Mouse (Mus musculus): ENCODE data around the gene Sez6l. TPM values are rescaled to one million over a fixed set of nuclear protein-coding genes. Genes with fewer than 3 reads are reported as not detected.
A peak's percentile ranks its signal among the peaks of the same experiment; 100 is the strongest.

Gene Sez6l
- polyA plus RNA-seq, 1 experiment from 2014 or later, result 0.08 TPM

GRCm38 (mm10) chr5:112382641-112383330, 194.2 kb downstream of the Sez6l start:
- 50% methylated on average over 17 of the region's 17 CpGs for WGBS
- Histone ChIP-seq H3K27ac (peak overlapping the region; percentile 37; the same call in 1 of the 2 replicates), H3K9ac (replicated peaks) (no peak overlapping the region), H3K4me3 (replicated peaks) (no peak overlapping the region), H3K4me1 (replicated peaks) (0 out of 2 replicates have a peak, but pooled peaks cover 7% of the 10 kb centered on the region), H3K9me3 (no peaks in the 10 kb centered on the region), H3K4me2 (no peak overlapping the region), H3K36me3 (peaks cover 53% of the 10 kb centered on the region), H3K27me3 (no peaks in the 10 kb centered on the region)
- ATAC-seq (ENCODE audit: insufficient number of reproducible peaks, insufficient read depth, low FRiP score, low TSS enrichment, low read depth), result 0 out of 2 replicates have a peak, but pooled peaks have one; percentile 23

- Histone ChIP-seq H3K36me3 (peaks cover 56% of the 10 kb centered on the region), H3K27ac (no peak overlapping the region), H3K9ac (replicated peaks) (no peak overlapping the region; the same call in 1 of the 2 replicates), H3K9me3 (no peaks in the 10 kb centered on the region), H3K4me2 (no peak overlapping the region), H3K4me1 (replicated peaks) (0 out of 2 replicates have a peak, but pooled peaks cover 7% of the 10 kb centered on the region), H3K27me3 (no peaks in the 10 kb centered on the region), H3K4me3 (replicated peaks) (no peak overlapping the region)
- no peak for ATAC-seq (ENCODE audit: insufficient number of reproducible peaks, insufficient read depth, low FRiP score, low TSS enrichment, low read depth)
- WGBS, result 82% methylated on average over 9 of the region's 9 CpGs
Measured at GRCm38 (mm10) chr5:112382042-112382441, 194.9 kb downstream of the Sez6l start.

GRCm38 (mm10) chr5:112381154-112381553, 195.8 kb downstream of the Sez6l start:
- H3K36me3 ChIP-seq, result peaks cover 55% of the 10 kb centered on the region
- no peak for ATAC-seq (ENCODE audit: insufficient number of reproducible peaks, insufficient read depth, low FRiP score, low TSS enrichment, low read depth)
- 0 out of 2 replicates have a peak, but pooled peaks cover 7% of the 10 kb centered on the region for H3K4me1 ChIP-seq (replicated peaks)
- no peaks in the 10 kb centered on the region for H3K9me3 ChIP-seq
- H3K4me2 ChIP-seq, result no peak overlapping the region
- H3K27me3 ChIP-seq, result no peaks in the 10 kb centered on the region
- H3K4me3 ChIP-seq (replicated peaks), result no peak overlapping the region
- H3K9ac ChIP-seq (replicated peaks), result no peak overlapping the region
- H3K27ac ChIP-seq, result no peak overlapping the region
- whole genome bisulfite sequencing, result 86% methylated on average over 11 of the region's 11 CpGs

- Histone ChIP-seq H3K4me3 (replicated peaks) (no peak overlapping the region), H3K27ac (no peak overlapping the region), H3K9ac (replicated peaks) (no peak overlapping the region), H3K9me3 (no peaks in the 10 kb centered on the region), H3K27me3 (no peaks in the 10 kb centered on the region), H3K4me2 (no peak overlapping the region), H3K36me3 (peaks cover 62% of the 10 kb centered on the region), H3K4me1 (replicated peaks) (0 out of 2 replicates have a peak, but pooled peaks cover 7% of the 10 kb centered on the region)
- WGBS, result 79% methylated on average over 6 of the region's 6 CpGs
- no peak for ATAC-seq (ENCODE audit: insufficient number of reproducible peaks, insufficient read depth, low FRiP score, low TSS enrichment, low read depth)
Measured at GRCm38 (mm10) chr5:112378716-112379115, 198.3 kb downstream of the Sez6l start.

GRCm38 (mm10) chr5:112377380-112377779, 199.6 kb downstream of the Sez6l start:
- no peaks in the 10 kb centered on the region for H3K4me1 ChIP-seq (replicated peaks)
- H3K27me3 ChIP-seq, result no peaks in the 10 kb centered on the region
- no peak overlapping the region for H3K27ac ChIP-seq
- no peaks in the 10 kb centered on the region for H3K9me3 ChIP-seq
- no peak overlapping the region for H3K4me3 ChIP-seq (replicated peaks)
- H3K4me2 ChIP-seq, result no peak overlapping the region
- ATAC-seq (ENCODE audit: insufficient number of reproducible peaks, insufficient read depth, low FRiP score, low TSS enrichment, low read depth), result no peak
- H3K36me3 ChIP-seq, result peaks cover 75% of the 10 kb centered on the region
- 90% methylated on average over 1 of the region's 1 CpGs for WGBS
- no peak overlapping the region for H3K9ac ChIP-seq (replicated peaks)

- 89% methylated on average over 4 of the region's 4 CpGs for WGBS
- Histone ChIP-seq H3K27ac (no peak overlapping the region), H3K9ac (replicated peaks) (no peak overlapping the region; the same call in 1 of the 2 replicates), H3K27me3 (no peaks in the 10 kb centered on the region), H3K4me3 (replicated peaks) (no peak overlapping the region), H3K4me1 (replicated peaks) (no peaks in the 10 kb centered on the region), H3K9me3 (no peaks in the 10 kb centered on the region), H3K36me3 (peaks cover 88% of the 10 kb centered on the region), H3K4me2 (no peak overlapping the region)
- ATAC-seq (ENCODE audit: insufficient number of reproducible peaks, insufficient read depth, low FRiP score, low TSS enrichment, low read depth), result no peak
Measured at GRCm38 (mm10) chr5:112376111-112376510, 200.9 kb downstream of the Sez6l start.

- WGBS, result 70% methylated on average over 7 of the region's 7 CpGs
- no peak for ATAC-seq (ENCODE audit: insufficient number of reproducible peaks, insufficient read depth, low FRiP score, low TSS enrichment, low read depth)
Measured at GRCm38 (mm10) chr5:112371933-112372332, 205.1 kb downstream of the Sez6l start.

GRCm38 (mm10) chr5:112370236-112370813, 206.7 kb downstream of the Sez6l start:
- H3K27me3 ChIP-seq, result no peaks in the 10 kb centered on the region
- H3K9me3 ChIP-seq, result no peaks in the 10 kb centered on the region
- H3K4me3 ChIP-seq (replicated peaks), result no peak overlapping the region
- no peak overlapping the region for H3K4me2 ChIP-seq
- H3K4me1 ChIP-seq (replicated peaks), result no peaks in the 10 kb centered on the region
- 92% methylated on average over 12 of the region's 12 CpGs for WGBS
- ATAC-seq (ENCODE audit: insufficient number of reproducible peaks, insufficient read depth, low FRiP score, low TSS enrichment, low read depth), result no peak
- no peak overlapping the region for H3K27ac ChIP-seq
- H3K9ac ChIP-seq (replicated peaks), result no peak overlapping the region
- H3K36me3 ChIP-seq, result peaks cover 96% of the 10 kb centered on the region

More at GRCm38 (mm10) chr5:112371933-112372332, 205.1 kb downstream of the Sez6l start:
- no peaks in the 10 kb centered on the region for H3K4me1 ChIP-seq (replicated peaks)
- no peak overlapping the region for H3K9ac ChIP-seq (replicated peaks)
- H3K4me2 ChIP-seq, result no peak overlapping the region
- H3K9me3 ChIP-seq, result no peaks in the 10 kb centered on the region
- no peak overlapping the region for H3K27ac ChIP-seq
- no peaks in the 10 kb centered on the region for H3K27me3 ChIP-seq
- H3K4me3 ChIP-seq (replicated peaks), result no peak overlapping the region
- H3K36me3 ChIP-seq, result peaks cover 97% of the 10 kb centered on the region

GRCm38 (mm10) chr5:112369326-112369725, 207.7 kb downstream of the Sez6l start:
- no peak for ATAC-seq (ENCODE audit: insufficient number of reproducible peaks, insufficient read depth, low FRiP score, low TSS enrichment, low read depth)
- Histone ChIP-seq H3K4me2 (no peak overlapping the region), H3K36me3 (peaks cover 96% of the 10 kb centered on the region), H3K4me1 (replicated peaks) (peaks cover 9% of the 10 kb centered on the region), H3K9ac (replicated peaks) (no peak overlapping the region), H3K27me3 (no peaks in the 10 kb centered on the region), H3K4me3 (replicated peaks) (no peak overlapping the region), H3K9me3 (no peaks in the 10 kb centered on the region), H3K27ac (no peak overlapping the region)
- 93% methylated on average over 13 of the region's 13 CpGs for WGBS
